Mouse (Mus musculus) limb, embryonic 13.5 days (tissue): Measurements from ENCODE around the gene Galnt4. TPM values are rescaled to one million over a fixed set of nuclear protein-coding genes. Genes with fewer than 3 reads are reported as not detected.
A peak's percentile ranks its signal among the peaks of the same experiment; 100 is the strongest.

Source experiments
- ATAC-seq: fragments of 200-750 bp; cut with Nextera tagmentation; 2 replicates; pipeline ENCODE4 v1.8.0; 2017; ENCODE audit warnings: low read depth, moderate number of reproducible peaks, moderate TSS enrichment; ENCODE audit not compliant: low FRiP score
- H3K27ac ChIP-seq: fragments of 300-500 bp; sonication (generic); 2 replicates; pipeline ENCODE4 v1.5.1; 2015; ENCODE audit warnings: inconsistent platforms, mild to moderate bottlenecking, moderate library complexity
- H3K27me3 ChIP-seq: fragments of 300-500 bp; sonication (generic); 2 replicates; pipeline ENCODE4 v1.6.1; 2015; ENCODE audit warnings: mild to moderate bottlenecking, inconsistent platforms
- H3K36me3 ChIP-seq: fragments of 300-500 bp; sonication (generic); 2 replicates; pipeline ENCODE4 v1.6.1; 2015; ENCODE audit warnings: inconsistent platforms, mild to moderate bottlenecking, moderate library complexity
- H3K4me1 ChIP-seq: fragments of 300-500 bp; sonication (generic); 2 replicates; pipeline ENCODE4 v1.6.1; 2015; ENCODE audit warnings: inconsistent platforms
- H3K4me2 ChIP-seq: fragments of 300-500 bp; sonication (generic); replicated peaks from 2 replicates; pipeline ENCODE4 v1.6.1; 2015; ENCODE audit warnings: inconsistent platforms, mild to moderate bottlenecking, moderate library complexity
- H3K4me3 ChIP-seq: fragments of 300-500 bp; sonication (generic); 2 replicates; pipeline ENCODE4 v1.5.1; 2015; ENCODE audit warnings: moderate library complexity, mild to moderate bottlenecking, inconsistent platforms
- H3K9ac ChIP-seq: fragments of 300-500 bp; sonication (generic); 2 replicates; pipeline ENCODE4 v1.6.1; 2015; ENCODE audit warnings: mild to moderate bottlenecking, inconsistent platforms
- H3K9me3 ChIP-seq: fragments of 300-500 bp; sonication (generic); 2 replicates; pipeline ENCODE4 v1.6.1; 2016; ENCODE audit warnings: inconsistent platforms
- WGBS: fragments of 180-500 bp; shearing (Covaris S2); methylation state at CpG from one replicate; pipeline ENCODE4 v1.1.7; 2015; 5-methylcytosine and 5-hydroxymethylcytosine counted together
- polyA plus RNA-seq: library from polyadenylated mRNA; unstranded; fragments of >200 nt; fragmentation: Nextera tagmentation; extraction: Ambion mirVana; gene quantifications from 2 replicates; pipeline ENCODE4 v1.2.1, GENCODE M21; 2015

Gene Galnt4
- polyA plus RNA-seq, 1 experiment from 2014 or later: 10.1 TPM

- H3K9ac ChIP-seq: no peak overlapping the region
- H3K4me2 ChIP-seq: no peak overlapping the region
- 71% methylated on average over 16 of the region's 16 CpGs for WGBS
- no peak overlapping the region for H3K4me3 ChIP-seq
- ATAC-seq: no peak
- peaks cover 41% of the 10 kb centered on the region for H3K4me1 ChIP-seq
- H3K27ac ChIP-seq: no peak overlapping the region
- H3K36me3 ChIP-seq: no peaks in the 10 kb centered on the region
- no peaks in the 10 kb centered on the region for H3K9me3 ChIP-seq
- no peaks in the 10 kb centered on the region for H3K27me3 ChIP-seq
These were observed 9.0 kb downstream of the Galnt4 start for GRCm38 (mm10) chr10:99116650-99117615.

- no peaks in the 10 kb centered on the region for H3K27me3 ChIP-seq
- H3K4me2 ChIP-seq: no peak overlapping the region
- no peak overlapping the region for H3K4me3 ChIP-seq
- peaks cover 41% of the 10 kb centered on the region for H3K4me1 ChIP-seq
- no peak for ATAC-seq
- H3K27ac ChIP-seq: no peak overlapping the region; the same call in 1 of the 2 replicates
- no peak overlapping the region for H3K9ac ChIP-seq
- 54% methylated on average over 10 of the region's 10 CpGs for WGBS
- no peaks in the 10 kb centered on the region for H3K9me3 ChIP-seq
- H3K36me3 ChIP-seq: no peaks in the 10 kb centered on the region
These were observed 9.9 kb downstream of the Galnt4 start for GRCm38 (mm10) chr10:99117876-99118275.

GRCm38 (mm10) chr10:99118697-99119096 is 10.7 kb downstream of the Galnt4 start:
- ATAC-seq: peak; percentile 83
- H3K4me2 ChIP-seq: peak overlapping the region; percentile 36
- H3K27me3 ChIP-seq: no peaks in the 10 kb centered on the region
- H3K27ac ChIP-seq: no peak overlapping the region
- peaks cover 41% of the 10 kb centered on the region for H3K4me1 ChIP-seq
- H3K9me3 ChIP-seq: no peaks in the 10 kb centered on the region
- WGBS: 24% methylated on average over 6 of the region's 6 CpGs
- no peaks in the 10 kb centered on the region for H3K36me3 ChIP-seq
- no peak overlapping the region for H3K4me3 ChIP-seq
- H3K9ac ChIP-seq: no peak overlapping the region

GRCm38 (mm10) chr10:99119471-99119870 is 11.5 kb downstream of the Galnt4 start:
- Histone ChIP-seq H3K27me3 (no peaks in the 10 kb centered on the region), H3K4me2 (no peak overlapping the region), H3K36me3 (no peaks in the 10 kb centered on the region), H3K9ac (no peak overlapping the region), H3K9me3 (no peaks in the 10 kb centered on the region), H3K4me1 (peaks cover 41% of the 10 kb centered on the region), H3K27ac (no peak overlapping the region; the same call in 1 of the 2 replicates), H3K4me3 (no peak overlapping the region)
- WGBS: 80% methylated on average over 4 of the region's 4 CpGs
- no peak for ATAC-seq

GRCm38 (mm10) chr10:99126225-99126624 is 18.3 kb downstream of the Galnt4 start, which contains the start of gene Phxr2:
Gene Phxr2 (minus strand): TSS chr10:99126325.
- no peak within 1 kb of the TSS for H3K9ac ChIP-seq
- no peak within 1 kb of the TSS for H3K4me3 ChIP-seq
- H3K36me3 ChIP-seq: peaks cover 11% of the 10 kb centered on the region
- no peak within 1 kb of the TSS for H3K27ac ChIP-seq
- H3K4me1 ChIP-seq: peaks cover 16% of the 10 kb centered on the region
- H3K27me3 ChIP-seq: no peaks in the 10 kb centered on the region
- WGBS: 86% methylated on average over 4 of the region's 4 CpGs
- ATAC-seq: no peak
- no peak within 1 kb of the TSS for H3K4me2 ChIP-seq
- H3K9me3 ChIP-seq: no peaks in the 10 kb centered on the region

- H3K4me2 ChIP-seq: no peak overlapping the region
- H3K4me1 ChIP-seq: peaks cover 17% of the 10 kb centered on the region
- H3K4me3 ChIP-seq: no peak overlapping the region
- ATAC-seq: no peak
- no peaks in the 10 kb centered on the region for H3K9me3 ChIP-seq
- H3K9ac ChIP-seq: no peak overlapping the region
- H3K27me3 ChIP-seq: no peaks in the 10 kb centered on the region
- H3K36me3 ChIP-seq: peaks cover 11% of the 10 kb centered on the region
- WGBS: 82% methylated on average over 14 of the region's 14 CpGs
- H3K27ac ChIP-seq: no peak overlapping the region
These were observed 19.0 kb downstream of the Galnt4 start for GRCm38 (mm10) chr10:99126954-99127353.

GRCm38 (mm10) chr10:99127691-99128261 is 19.8 kb downstream of the Galnt4 start:
- Histone ChIP-seq H3K4me3 (no peak overlapping the region), H3K27ac (no peak overlapping the region), H3K36me3 (peaks cover 13% of the 10 kb centered on the region), H3K27me3 (no peaks in the 10 kb centered on the region), H3K9me3 (no peaks in the 10 kb centered on the region), H3K4me1 (peaks cover 17% of the 10 kb centered on the region), H3K9ac (no peak overlapping the region), H3K4me2 (no peak overlapping the region)
- ATAC-seq: no peak
- 60% methylated on average over 11 of the region's 11 CpGs for WGBS

GRCm38 (mm10) chr10:99130611-99131010 is 22.7 kb downstream of the Galnt4 start:
- H3K27me3 ChIP-seq: no peaks in the 10 kb centered on the region
- peaks cover 23% of the 10 kb centered on the region for H3K36me3 ChIP-seq
- peaks cover 17% of the 10 kb centered on the region for H3K4me1 ChIP-seq
- H3K4me3 ChIP-seq: no peak overlapping the region
- no peaks in the 10 kb centered on the region for H3K9me3 ChIP-seq
- H3K4me2 ChIP-seq: no peak overlapping the region
- no peak for ATAC-seq
- H3K27ac ChIP-seq: no peak overlapping the region
- no peak overlapping the region for H3K9ac ChIP-seq
- WGBS: 45% methylated on average over 6 of the region's 6 CpGs

- Histone ChIP-seq H3K4me2 (no peak overlapping the region), H3K27me3 (no peaks in the 10 kb centered on the region), H3K4me1 (peaks cover 17% of the 10 kb centered on the region), H3K9ac (no peak overlapping the region), H3K36me3 (peaks cover 23% of the 10 kb centered on the region), H3K4me3 (no peak overlapping the region), H3K27ac (no peak overlapping the region), H3K9me3 (no peaks in the 10 kb centered on the region)
- WGBS: 56% methylated on average over 5 of the region's 5 CpGs
- no peak for ATAC-seq
These were observed 23.3 kb downstream of the Galnt4 start for GRCm38 (mm10) chr10:99131298-99131697.

GRCm38 (mm10) chr10:99132189-99132588 is 24.2 kb downstream of the Galnt4 start:
- Histone ChIP-seq H3K4me2 (no peak overlapping the region), H3K27me3 (no peaks in the 10 kb centered on the region), H3K9ac (no peak overlapping the region), H3K27ac (no peak overlapping the region), H3K4me3 (no peak overlapping the region), H3K9me3 (no peaks in the 10 kb centered on the region), H3K4me1 (peaks cover 17% of the 10 kb centered on the region), H3K36me3 (peaks cover 18% of the 10 kb centered on the region)
- peak; percentile 76 for ATAC-seq
- 71% methylated on average over 6 of the region's 6 CpGs for WGBS

GRCm38 (mm10) chr10:99132595-99133272 is 24.8 kb downstream of the Galnt4 start:
- Histone ChIP-seq H3K27me3 (no peaks in the 10 kb centered on the region), H3K4me1 (peaks cover 13% of the 10 kb centered on the region), H3K36me3 (peaks cover 18% of the 10 kb centered on the region), H3K4me2 (no peak overlapping the region), H3K9ac (no peak overlapping the region), H3K27ac (no peak overlapping the region), H3K9me3 (no peaks in the 10 kb centered on the region), H3K4me3 (no peak overlapping the region)
- WGBS: 88% methylated on average over 11 of the region's 11 CpGs
- no peak for ATAC-seq

GRCm38 (mm10) chr10:99133321-99133875 is 25.4 kb downstream of the Galnt4 start:
- peaks cover 12% of the 10 kb centered on the region for H3K4me1 ChIP-seq
- H3K4me2 ChIP-seq: no peak overlapping the region
- no peaks in the 10 kb centered on the region for H3K9me3 ChIP-seq
- ATAC-seq: no peak
- no peaks in the 10 kb centered on the region for H3K27me3 ChIP-seq
- peaks cover 20% of the 10 kb centered on the region for H3K36me3 ChIP-seq
- H3K27ac ChIP-seq: no peak overlapping the region
- 91% methylated on average over 16 of the region's 16 CpGs for WGBS
- H3K4me3 ChIP-seq: no peak overlapping the region
- no peak overlapping the region for H3K9ac ChIP-seq
